Mouse (Mus musculus) limb, embryonic 12.5 days (tissue): ENCODE data around the gene Hhipl2. TPM values are rescaled to one million over a fixed set of nuclear protein-coding genes. Genes with fewer than 3 reads are reported as not detected.
"Not testable (repeated sequence)": the region's sequence is repeated elsewhere in the genome, so short reads cannot be mapped to it uniquely, and the experiment has no call there.

ENCODE experiments used
- ATAC-seq: fragments of 200-750 bp; cut with Nextera tagmentation; 2 replicates; pipeline ENCODE4 v1.8.0; 2017; ENCODE audit warnings: low read depth, moderate TSS enrichment; ENCODE audit not compliant: insufficient number of reproducible peaks, insufficient read depth, low FRiP score, low TSS enrichment
- H3K27ac ChIP-seq: fragments of 300-500 bp; sonication (generic); 2 replicates; pipeline ENCODE4 v1.5.1; 2016; ENCODE audit warnings: mild to moderate bottlenecking, moderate library complexity
- H3K27me3 ChIP-seq: fragments of 300-500 bp; sonication (generic); 2 replicates; pipeline ENCODE4 v1.6.1; 2016; ENCODE audit warnings: mild to moderate bottlenecking, moderate library complexity
- H3K36me3 ChIP-seq: fragments of 300-500 bp; sonication (generic); 2 replicates; pipeline ENCODE4 v1.6.1; 2016; ENCODE audit warnings: mild to moderate bottlenecking, moderate library complexity
- H3K4me1 ChIP-seq: fragments of 300-500 bp; sonication (generic); replicated peaks from 2 replicates; pipeline ENCODE4 v1.6.1; 2016
- H3K4me2 ChIP-seq: fragments of 300-500 bp; sonication (generic); 2 replicates; pipeline ENCODE4 v1.6.1; 2016; ENCODE audit warnings: mild to moderate bottlenecking, moderate library complexity
- H3K4me3 ChIP-seq: fragments of 300-500 bp; sonication (generic); replicated peaks from 2 replicates; pipeline ENCODE4 v1.5.1; 2016; ENCODE audit warnings: mild to moderate bottlenecking
- H3K9ac ChIP-seq: fragments of 300-500 bp; sonication (generic); replicated peaks from 2 replicates; pipeline ENCODE4 v1.6.1; 2016; ENCODE audit warnings: mild to moderate bottlenecking, moderate library complexity
- H3K9me3 ChIP-seq: fragments of 300-500 bp; sonication (generic); 2 replicates; pipeline ENCODE4 v1.6.1; 2016; ENCODE audit warnings: mild to moderate bottlenecking, moderate library complexity
- WGBS: fragments of 180-500 bp; shearing (Covaris S2); methylation state at CpG from one replicate; pipeline ENCODE4 v1.1.7; 2016; 5-methylcytosine and 5-hydroxymethylcytosine counted together
- polyA plus RNA-seq: library from polyadenylated mRNA; unstranded; fragments of >200 nt; fragmentation: Nextera tagmentation; extraction: Ambion mirVana; gene quantifications from 2 replicates; pipeline ENCODE4 v1.2.1, GENCODE M21; 2016

The Hhipl2 gene
- polyA plus RNA-seq = 0.13 and 0.23 TPM in 2 replicates

GRCm38 (mm10) chr1:183417873-183418272 lies at the start of gene Hhipl2:
Hhipl2 (plus strand) TSS chr1:183418215.
- no peak within 1 kb of the TSS for H3K9ac ChIP-seq
- H3K9me3 ChIP-seq = 0 out of 2 replicates have a peak, but pooled peaks cover 5% of the 10 kb centered on the region
- no peak for ATAC-seq
- no peaks in the 10 kb centered on the region for H3K27me3 ChIP-seq
- no peaks in the 10 kb centered on the region for H3K4me1 ChIP-seq
- H3K4me2 ChIP-seq = no peak within 1 kb of the TSS
- no peak within 1 kb of the TSS for H3K4me3 ChIP-seq
- no peak within 1 kb of the TSS for H3K27ac ChIP-seq
- H3K36me3 ChIP-seq = no peaks in the 10 kb centered on the region
- WGBS = 78% methylated on average over 12 of the region's 12 CpGs

- WGBS = 1% methylated on average over 56 of the region's 56 CpGs
These were observed 49.2 kb upstream of the Hhipl2 start for GRCm38 (mm10) chr1:183368601-183369400.

GRCm38 (mm10) chr1:183369427-183370014 lies 48.5 kb upstream of the Hhipl2 start, which contains the start of gene Mia3:
Mia3 (minus strand) TSS chr1:183369553.
- Histone ChIP-seq H3K27me3 (no peaks in the 10 kb centered on the region; the same call in 1 of the 2 replicates), H3K4me1 (peaks cover 18% of the 10 kb centered on the region), H3K9me3 (no peaks in the 10 kb centered on the region; the same call in 1 of the 2 replicates), H3K4me2 (peak within 1 kb of the TSS; percentile 78), H3K36me3 (peaks cover 13% of the 10 kb centered on the region), H3K4me3 (peak within 1 kb of the TSS; percentile 94), H3K9ac (peak within 1 kb of the TSS; percentile 90), H3K27ac (peak within 1 kb of the TSS; percentile 82)
- WGBS = under 1% methylated on average over 51 of the region's 51 CpGs
- ATAC-seq = peak; percentile 99

More at GRCm38 (mm10) chr1:183368601-183369400, 49.2 kb upstream of the Hhipl2 start:
- Histone ChIP-seq H3K4me3 (peak overlapping the region; percentile 94), H3K9ac (peak overlapping the region; percentile 90), H3K9me3 (no peaks in the 10 kb centered on the region), H3K4me2 (peak overlapping the region; percentile 78), H3K36me3 (peaks cover 20% of the 10 kb centered on the region), H3K4me1 (peaks cover 18% of the 10 kb centered on the region), H3K27ac (peak overlapping the region; percentile 82), H3K27me3 (no peaks in the 10 kb centered on the region; the same call in 1 of the 2 replicates)
- peak; percentile 80 for ATAC-seq

- Histone ChIP-seq H3K4me1 (0 out of 2 replicates have a peak, but pooled peaks cover 6% of the 10 kb centered on the region), H3K36me3 (no peaks in the 10 kb centered on the region), H3K27ac (no peak overlapping the region), H3K4me2 (no peak overlapping the region), H3K27me3 (no peaks in the 10 kb centered on the region; the same call in 1 of the 2 replicates), H3K9ac (no peak overlapping the region), H3K4me3 (no peak overlapping the region), H3K9me3 (no peaks in the 10 kb centered on the region; the same call in 1 of the 2 replicates)
- ATAC-seq = no peak
- WGBS = 71% methylated on average over 5 of the region's 5 CpGs
These were observed 43.3 kb upstream of the Hhipl2 start for GRCm38 (mm10) chr1:183374728-183375127.

- H3K9ac ChIP-seq = no peak overlapping the region
- no peak overlapping the region for H3K4me2 ChIP-seq
- WGBS = 73% methylated on average over 4 of the region's 4 CpGs
- H3K9me3 ChIP-seq = no peaks in the 10 kb centered on the region; the same call in 1 of the 2 replicates
- H3K4me1 ChIP-seq = no peaks in the 10 kb centered on the region
- H3K27me3 ChIP-seq = no peaks in the 10 kb centered on the region; the same call in 1 of the 2 replicates
- no peak overlapping the region for H3K27ac ChIP-seq
- no peak for ATAC-seq
- H3K36me3 ChIP-seq = no peaks in the 10 kb centered on the region
- no peak overlapping the region for H3K4me3 ChIP-seq
These were observed 41.0 kb upstream of the Hhipl2 start for GRCm38 (mm10) chr1:183377045-183377444.

GRCm38 (mm10) chr1:183378321-183378941 lies 39.6 kb upstream of the Hhipl2 start:
- H3K4me3 ChIP-seq = no peak overlapping the region
- no peaks in the 10 kb centered on the region for H3K4me1 ChIP-seq
- WGBS = 87% methylated on average over 10 of the region's 10 CpGs
- no peaks in the 10 kb centered on the region for H3K36me3 ChIP-seq
- no peak overlapping the region for H3K27ac ChIP-seq
- peaks cover 2% of the 10 kb centered on the region; the same call in 1 of the 2 replicates for H3K27me3 ChIP-seq
- H3K9ac ChIP-seq = no peak overlapping the region
- no peaks in the 10 kb centered on the region; the same call in 1 of the 2 replicates for H3K9me3 ChIP-seq
- ATAC-seq = no peak
- H3K4me2 ChIP-seq = no peak overlapping the region

GRCm38 (mm10) chr1:183379376-183379775 lies 38.6 kb upstream of the Hhipl2 start:
- H3K9me3 ChIP-seq, H3K36me3 ChIP-seq, H3K9ac ChIP-seq, H3K4me1 ChIP-seq, H3K27ac ChIP-seq, H3K27me3 ChIP-seq, H3K4me3 ChIP-seq, ATAC-seq, H3K4me2 ChIP-seq: not testable (repeated sequence)
- 85% methylated on average over 3 of the region's 3 CpGs for WGBS

- Histone ChIP-seq H3K27me3 (peaks cover 10% of the 10 kb centered on the region; the same call in 1 of the 2 replicates), H3K27ac (no peak overlapping the region), H3K4me3 (no peak overlapping the region)
These were observed 36.2 kb upstream of the Hhipl2 start for GRCm38 (mm10) chr1:183381816-183382215.

GRCm38 (mm10) chr1:183382621-183383020 lies 35.4 kb upstream of the Hhipl2 start:
- Histone ChIP-seq H3K27ac (no peak overlapping the region), H3K4me1 (no peaks in the 10 kb centered on the region)

More at GRCm38 (mm10) chr1:183381816-183382215, 36.2 kb upstream of the Hhipl2 start:
- Histone ChIP-seq H3K4me1 (no peaks in the 10 kb centered on the region), H3K4me2 (no peak overlapping the region), H3K9ac (no peak overlapping the region), H3K9me3 (no peaks in the 10 kb centered on the region), H3K36me3 (no peaks in the 10 kb centered on the region)
- ATAC-seq = no peak
- 80% methylated on average over 5 of the region's 5 CpGs for WGBS

GRCm38 (mm10) chr1:183387421-183387820 lies 30.6 kb upstream of the Hhipl2 start:
- peaks cover 14% of the 10 kb centered on the region; the same call in 1 of the 2 replicates for H3K27me3 ChIP-seq
- not testable (repeated sequence) for H3K9ac ChIP-seq, H3K9me3 ChIP-seq, H3K4me2 ChIP-seq, H3K36me3 ChIP-seq, H3K4me1 ChIP-seq, ATAC-seq, H3K4me3 ChIP-seq, H3K27ac ChIP-seq
- WGBS = 88% methylated on average over 3 of the region's 3 CpGs

More at GRCm38 (mm10) chr1:183382621-183383020, 35.4 kb upstream of the Hhipl2 start:
- peaks cover 14% of the 10 kb centered on the region; the same call in 1 of the 2 replicates for H3K27me3 ChIP-seq
- WGBS = 79% methylated on average over 2 of the region's 2 CpGs
- H3K4me2 ChIP-seq = no peak overlapping the region
- no peaks in the 10 kb centered on the region for H3K36me3 ChIP-seq
- no peaks in the 10 kb centered on the region for H3K9me3 ChIP-seq
- H3K4me3 ChIP-seq = no peak overlapping the region
- no peak for ATAC-seq
- no peak overlapping the region for H3K9ac ChIP-seq
